Mouse (Mus musculus) telencephalon, adult 2 months (tissue): ENCODE measurements around the gene Tal1.

Experiments used
- DNase-seq: peaks from one replicate; pipeline ENCODE4 v3.0.0-alpha.2; 2011; ENCODE audit warnings: low read depth, low spot score

Gene Tal1

DNA sequence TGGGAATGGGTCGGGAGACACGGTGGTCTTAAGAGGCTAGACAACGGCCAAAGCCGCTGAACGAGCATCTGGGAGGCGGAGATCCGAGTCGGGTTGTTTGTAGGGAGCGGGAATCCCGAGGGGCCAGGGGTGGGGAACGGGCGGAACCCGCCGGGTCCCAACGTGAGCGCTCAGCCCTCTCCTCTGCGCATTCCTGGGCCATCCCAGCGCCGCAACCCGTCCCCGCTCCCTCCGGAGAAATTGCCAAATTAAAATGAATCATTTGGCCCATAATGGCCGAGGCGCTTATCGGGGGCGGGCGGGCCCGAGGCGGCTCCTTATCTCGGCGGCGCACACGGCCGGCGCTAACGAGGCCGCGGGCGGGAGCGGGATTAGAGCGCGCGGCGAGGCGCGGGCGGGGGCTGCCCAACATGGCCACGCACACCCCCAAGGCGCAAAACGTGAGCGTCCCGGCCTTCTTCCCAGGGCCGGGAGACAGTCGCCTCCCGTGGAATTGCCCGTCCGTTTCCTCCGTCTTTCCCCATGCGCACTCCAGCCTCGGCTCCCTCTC is at the start of gene Tal1:
TSS of gene Tal1 (plus strand) at position 56 of the 550 bp plus-strand sequence.
- DNase-seq = no peak

DNA sequence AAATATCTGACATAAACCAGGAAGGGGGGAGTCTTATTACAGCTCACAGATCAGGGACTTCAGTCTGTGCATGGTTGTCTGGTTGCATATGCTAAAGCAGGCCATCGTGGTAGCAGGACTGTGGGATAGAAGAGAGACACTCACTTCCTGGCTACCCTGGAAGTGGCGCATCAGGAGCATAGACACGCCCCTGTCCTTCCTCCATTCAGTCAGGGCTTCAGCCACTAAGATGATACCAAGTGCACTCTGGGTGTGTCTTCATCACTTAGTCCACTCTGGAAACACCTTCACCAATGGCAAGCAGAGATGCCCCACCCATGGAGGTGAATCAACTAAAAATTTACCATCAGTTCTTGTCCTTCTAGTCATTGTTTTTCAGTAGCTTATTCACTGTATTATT is 42.0 kb upstream of the Tal1 start:
- no peak for DNase-seq

DNA sequence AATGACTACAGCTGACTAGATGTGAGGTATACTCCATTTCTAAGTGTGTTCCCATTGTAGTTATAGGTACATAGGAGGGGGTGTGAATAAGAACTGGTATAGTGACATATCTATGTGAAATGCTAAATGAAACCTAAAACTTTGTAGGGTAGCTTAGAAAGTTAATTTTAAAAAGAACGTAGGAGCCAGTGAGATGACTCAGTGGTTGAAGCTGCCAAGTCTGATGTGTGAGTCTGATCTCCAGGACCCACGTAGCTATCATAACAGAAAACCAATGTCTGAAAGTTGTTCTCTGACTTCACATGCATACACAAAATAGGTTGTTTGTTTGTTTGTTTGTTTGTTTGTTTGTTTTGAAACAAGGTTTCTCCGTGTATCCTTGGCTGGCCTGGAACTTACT is 36.2 kb upstream of the Tal1 start:
- peak; percentile 32 for DNase-seq

DNA sequence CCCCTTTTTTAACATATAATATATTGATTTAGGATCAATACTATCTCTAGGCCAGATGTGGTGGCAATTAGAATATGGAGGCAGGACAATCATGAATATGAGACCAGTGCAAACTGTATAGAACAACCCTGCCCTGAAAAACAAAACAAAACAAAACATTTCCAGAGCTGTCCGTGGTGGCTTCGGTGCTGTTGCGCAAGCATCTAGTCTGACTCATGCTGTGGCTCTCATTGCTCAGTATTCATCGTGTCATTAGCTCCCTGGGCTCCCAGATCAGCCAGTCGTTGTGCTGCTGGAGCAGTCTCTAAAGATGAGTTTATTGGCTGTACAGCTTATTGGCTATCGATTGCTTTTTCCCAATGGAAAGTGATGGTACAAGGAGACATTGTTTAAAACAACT is 21.2 kb upstream of the Tal1 start:
- DNase-seq = no peak

GRCm38 (mm10) chr4:115038242-115038641 is 18.0 kb upstream of the Tal1 start:
- no peak for DNase-seq

GRCm38 (mm10) chr4:115045621-115046020 is 10.6 kb upstream of the Tal1 start:
- DNase-seq = no peak

DNA sequence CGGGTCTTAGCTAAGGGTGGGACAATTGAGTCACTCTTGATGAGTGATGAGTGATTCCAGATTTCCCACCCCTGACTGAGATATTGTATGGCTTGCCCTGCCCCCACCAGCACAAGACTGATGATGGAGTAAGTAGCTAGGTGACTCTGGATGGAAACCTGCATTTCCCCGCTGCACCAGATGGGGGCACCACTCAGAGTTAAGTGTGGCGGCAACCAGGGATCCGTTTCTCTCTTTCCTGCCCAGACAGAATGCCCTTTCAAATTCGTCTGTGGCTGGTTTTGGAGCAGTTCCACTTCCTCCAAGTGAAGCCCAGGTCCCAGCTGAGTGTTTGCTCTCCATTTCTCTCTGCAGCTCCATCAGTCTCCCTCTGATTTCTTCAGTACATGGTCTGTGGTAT is 8.5 kb upstream of the Tal1 start:
- DNase-seq = no peak

- no peak for DNase-seq
Measured at GRCm38 (mm10) chr4:115048190-115048589, 8.0 kb upstream of the Tal1 start.

- DNase-seq = no peak
Measured at GRCm38 (mm10) chr4:115051245-115051644, 5.0 kb upstream of the Tal1 start.

DNA sequence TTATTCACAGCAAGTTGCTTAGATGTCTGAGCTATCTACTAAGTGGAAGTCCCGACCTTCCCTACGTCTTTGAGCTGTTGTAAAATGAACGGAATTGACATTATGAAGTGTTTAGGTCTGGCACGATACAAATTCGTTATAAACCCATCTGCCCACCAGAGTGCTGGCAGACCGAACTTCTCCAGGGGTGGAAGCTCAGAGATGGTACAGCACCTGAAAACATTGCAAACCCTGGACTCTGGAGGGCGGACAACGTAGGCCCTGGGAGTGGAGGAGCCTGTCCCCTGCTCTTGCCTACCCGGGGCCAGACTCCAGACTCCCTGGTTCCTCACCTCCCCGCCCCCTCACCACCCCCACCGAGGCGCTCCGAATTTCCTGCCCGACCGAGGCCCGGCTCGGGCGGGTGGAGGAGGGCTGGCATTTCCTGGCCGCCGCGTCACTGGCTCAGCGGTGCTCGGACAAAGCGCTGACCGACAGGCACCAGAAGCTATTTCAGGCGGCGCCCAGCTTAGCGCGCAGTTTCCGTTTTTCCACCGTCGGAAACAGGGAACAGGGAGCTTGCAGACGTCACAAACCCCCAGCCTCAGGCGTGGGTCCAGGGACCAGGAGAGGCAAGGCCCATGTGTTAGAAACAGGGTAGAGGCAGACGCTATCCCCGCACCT is 3.8 kb upstream of the Tal1 start:
- no peak for DNase-seq

DNA sequence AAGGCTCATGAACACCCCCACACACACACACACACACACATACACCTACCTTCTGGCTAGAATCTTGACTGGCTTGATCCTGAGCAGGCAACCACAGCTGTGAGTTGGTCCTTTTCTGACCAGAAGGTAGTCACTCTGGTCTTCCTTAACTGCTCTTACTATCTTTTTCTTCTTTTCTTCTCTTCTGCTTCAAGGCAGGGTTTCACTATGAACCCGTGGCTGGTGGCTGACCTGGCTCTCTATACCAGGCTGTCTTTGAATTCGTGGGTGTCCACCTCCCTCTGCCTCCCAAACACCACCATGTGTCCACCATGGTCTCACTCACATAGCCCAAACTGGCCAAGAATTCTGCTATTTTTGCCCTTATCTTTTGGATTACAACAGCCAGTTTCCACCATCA is 1.2 kb upstream of the Tal1 start:
- DNase-seq = no peak

DNA sequence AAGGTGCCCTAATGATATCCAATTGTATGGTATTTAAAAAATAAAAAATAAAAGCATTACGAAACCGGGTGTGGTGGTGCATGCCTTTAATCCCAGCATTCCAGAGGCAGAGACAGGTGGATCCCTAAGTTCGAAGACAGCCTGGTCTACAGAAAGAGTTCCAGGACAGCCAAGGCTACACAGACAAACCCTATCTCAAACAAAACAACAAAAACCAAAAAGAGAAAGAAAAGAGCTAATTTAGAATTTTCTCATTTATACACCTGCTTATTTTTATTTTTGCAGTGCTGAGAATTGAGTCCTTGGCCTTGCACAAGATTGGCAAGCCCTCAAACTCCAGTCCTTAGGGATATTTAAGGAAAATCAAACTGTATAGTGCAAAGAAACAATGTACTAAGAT is 535 bp upstream of the Tal1 start:
- no peak for DNase-seq

- no peak for DNase-seq
Measured at GRCm38 (mm10) chr4:115056921-115057673, 871 bp downstream of the Tal1 start.

DNA sequence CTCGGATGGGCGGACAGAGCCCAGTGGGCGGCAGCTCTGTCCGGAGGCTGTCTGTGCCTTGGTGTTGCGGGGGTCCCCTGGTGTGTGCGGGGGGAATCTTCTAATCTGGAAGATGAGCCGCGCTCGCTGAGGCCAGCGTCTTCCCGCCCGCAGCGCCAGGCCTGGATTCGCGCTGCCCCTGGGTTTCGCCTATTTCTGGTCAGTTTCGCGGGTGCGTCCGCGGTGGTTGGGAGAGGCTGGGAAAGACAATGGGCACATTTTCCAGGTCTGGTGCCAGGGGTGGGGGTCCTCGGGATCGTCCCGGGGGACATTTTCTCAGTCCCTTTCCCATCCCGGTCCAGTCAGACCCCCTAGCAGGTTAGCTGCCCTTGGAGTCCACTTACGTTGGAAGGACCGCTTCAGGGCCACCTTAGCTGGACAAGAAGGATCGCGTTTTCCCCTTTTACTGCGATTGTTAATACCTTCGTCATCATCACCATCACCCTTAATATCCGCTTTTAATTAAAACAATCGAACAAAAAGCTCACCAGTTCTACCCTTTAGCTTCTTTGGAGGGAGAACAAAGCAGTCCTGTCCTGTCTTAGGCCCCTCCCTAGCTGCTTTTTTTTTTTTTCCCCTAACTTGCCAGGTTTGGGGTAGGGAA is 1.6 kb downstream of the Tal1 start:
- DNase-seq = no peak

DNA sequence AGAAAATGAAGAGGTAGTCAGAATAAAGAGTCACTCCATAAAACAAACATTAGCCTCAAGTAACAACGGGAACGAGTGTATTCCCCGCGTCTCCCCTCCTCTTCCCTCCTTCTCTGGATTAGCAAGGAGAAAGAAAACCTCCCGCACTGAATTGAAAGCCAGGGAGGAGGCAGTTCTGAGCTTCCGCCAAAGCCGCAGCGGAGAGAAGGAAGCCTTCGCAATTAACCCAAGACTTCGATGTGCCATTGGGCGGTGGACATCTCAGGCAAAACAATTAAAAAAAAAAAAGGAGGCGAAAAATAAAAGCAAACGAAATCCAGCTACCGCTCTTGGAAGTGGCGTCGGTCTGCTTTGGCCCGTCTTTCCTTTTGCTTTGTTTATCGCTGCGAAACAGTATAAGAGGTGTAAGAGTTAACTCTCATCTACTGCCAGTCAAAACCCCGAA is 2.1 kb downstream of the Tal1 start:
- no peak for DNase-seq

- DNase-seq = no peak
Measured at GRCm38 (mm10) chr4:115058871-115059590, 2.8 kb downstream of the Tal1 start.

DNA sequence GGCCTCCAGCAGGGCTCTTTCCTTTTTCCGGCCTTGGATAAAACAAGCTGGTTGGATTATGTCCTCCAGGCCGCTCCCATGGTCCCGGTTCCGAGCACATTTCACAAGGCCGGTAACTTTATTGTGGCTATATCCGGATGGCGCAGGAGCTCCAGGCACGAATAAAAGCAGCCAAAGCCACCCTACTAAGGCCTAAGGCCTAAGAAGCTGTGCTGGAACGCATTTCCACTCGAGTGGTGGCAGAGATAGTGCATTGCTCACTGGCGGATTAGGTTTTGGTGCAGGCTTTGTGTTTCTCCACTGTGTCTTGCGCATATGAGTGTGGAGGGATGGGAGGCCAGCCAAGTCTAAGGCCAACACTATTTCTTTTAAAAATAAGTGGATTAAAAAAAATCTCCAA is 3.6 kb downstream of the Tal1 start:
- no peak for DNase-seq

GRCm38 (mm10) chr4:115060753-115061152 is 4.5 kb downstream of the Tal1 start:
- DNase-seq = no peak

GRCm38 (mm10) chr4:115062540-115062874 is 6.3 kb downstream of the Tal1 start:
- no peak for DNase-seq

DNA sequence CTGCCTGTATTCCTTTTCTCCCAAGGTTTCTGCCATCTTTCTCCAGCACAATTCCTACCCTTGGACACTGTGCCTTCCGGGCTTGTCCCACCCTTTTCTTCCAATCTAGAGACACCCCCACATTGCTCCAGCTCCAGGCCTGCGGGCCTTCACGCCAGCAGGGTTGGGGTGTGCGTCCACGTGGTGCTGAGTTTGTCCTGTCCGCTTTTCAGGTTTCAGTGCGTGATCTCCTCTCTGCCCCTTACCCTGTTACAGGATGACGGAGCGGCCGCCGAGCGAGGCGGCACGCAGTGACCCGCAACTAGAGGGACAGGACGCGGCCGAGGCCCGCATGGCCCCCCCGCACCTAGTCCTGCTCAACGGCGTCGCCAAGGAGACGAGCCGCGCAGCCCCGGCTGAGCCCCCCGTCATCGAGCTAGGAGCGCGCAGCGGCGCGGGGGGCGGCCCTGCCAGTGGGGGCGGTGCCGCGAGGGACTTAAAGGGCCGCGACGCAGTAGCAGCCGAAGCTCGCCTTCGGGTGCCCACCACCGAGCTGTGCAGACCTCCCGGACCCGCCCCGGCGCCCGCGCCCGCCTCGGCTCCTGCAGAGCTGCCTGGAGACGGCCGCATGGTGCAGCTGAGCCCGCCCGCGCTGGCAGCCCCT is 6.8 kb downstream of the Tal1 start:
- no peak for DNase-seq

DNA sequence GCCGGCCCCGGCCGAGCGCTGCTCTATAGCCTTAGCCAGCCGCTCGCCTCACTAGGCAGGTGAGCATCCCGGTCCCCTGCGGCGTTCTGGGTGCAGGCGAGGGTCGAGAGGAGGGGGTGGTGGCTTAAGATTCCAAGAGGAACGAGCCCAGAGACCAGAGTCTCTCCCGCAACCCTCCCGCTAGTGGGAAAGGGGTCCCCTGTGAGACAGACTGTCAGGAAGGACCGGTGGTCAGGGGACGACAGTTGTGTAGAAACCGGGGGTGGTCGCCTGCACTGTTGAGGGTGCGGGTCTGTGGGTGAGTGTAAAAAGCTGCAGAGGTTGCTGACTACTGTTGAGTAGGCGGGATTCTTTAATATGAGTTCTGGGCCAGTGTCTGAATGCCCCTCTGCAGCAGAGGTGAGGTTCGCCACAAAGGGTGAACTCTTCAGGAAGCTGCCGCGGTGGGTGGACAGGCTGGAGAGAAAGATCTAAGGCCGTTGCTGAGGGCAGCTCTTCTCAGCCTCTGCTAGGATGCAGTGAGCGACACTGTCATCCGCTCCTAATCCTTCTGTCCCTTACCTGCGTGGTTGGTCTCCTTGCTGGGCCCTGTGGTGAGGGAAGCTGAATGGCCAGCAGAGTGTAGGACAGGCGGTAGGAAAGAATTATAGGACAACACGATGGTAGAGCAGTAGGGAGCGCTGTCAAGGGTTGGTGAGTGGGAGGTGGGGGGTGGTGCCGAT is 7.5 kb downstream of the Tal1 start:
- no peak for DNase-seq
